Mouse (Mus musculus): ENCODE measurements around the gene Cutc. TPM values are rescaled to one million over a fixed set of nuclear protein-coding genes. Genes with fewer than 3 reads are reported as not detected.

The Cutc gene
- polyA plus RNA-seq, 1 experiment from 2014 or later = 14.1 TPM

- Histone ChIP-seq H3K36me3 (ENCODE audit: control insufficient read depth, insufficient read depth, low read length) (0 out of 2 replicates have a peak, but pooled peaks cover 2% of the 10 kb centered on the region), H3K9me3 (ENCODE audit: control insufficient read depth, low read length) (no peaks in the 10 kb centered on the region), H3K4me3 (ENCODE audit: low read length) (no peak overlapping the region), H3K4me1 (replicated peaks; ENCODE audit: control insufficient read depth, insufficient read depth, low read length) (no peaks in the 10 kb centered on the region), H3K4me2 (ENCODE audit: low read depth, low read length) (no peak overlapping the region), H3K27me3 (ENCODE audit: control insufficient read depth, insufficient read depth, low read depth, low read length) (no peaks in the 10 kb centered on the region), H3K9ac (ENCODE audit: low read length) (no peak overlapping the region), H3K27ac (ENCODE audit: low read length) (no peak overlapping the region)
- no peak for ATAC-seq (ENCODE audit: low read depth)
- 78% methylated on average over 5 of the region's 5 CpGs for WGBS
Measured at GRCm38 (mm10) chr19:43766451-43766850, 13.7 kb downstream of the Cutc start.

GRCm38 (mm10) chr19:43767549-43768322 is 14.9 kb downstream of the Cutc start:
- H3K4me2 ChIP-seq (ENCODE audit: low read depth, low read length) = no peak overlapping the region

GRCm38 (mm10) chr19:43769366-43769960 is 16.7 kb downstream of the Cutc start:
- Histone ChIP-seq H3K4me3 (ENCODE audit: low read length) (no peak overlapping the region), H3K27me3 (ENCODE audit: control insufficient read depth, insufficient read depth, low read depth, low read length) (no peaks in the 10 kb centered on the region), H3K4me2 (ENCODE audit: low read depth, low read length) (no peak overlapping the region), H3K9me3 (ENCODE audit: control insufficient read depth, low read length) (no peaks in the 10 kb centered on the region), H3K27ac (ENCODE audit: low read length) (no peak overlapping the region), H3K4me1 (replicated peaks; ENCODE audit: control insufficient read depth, insufficient read depth, low read length) (no peaks in the 10 kb centered on the region), H3K36me3 (ENCODE audit: control insufficient read depth, insufficient read depth, low read length) (0 out of 2 replicates have a peak, but pooled peaks cover 2% of the 10 kb centered on the region), H3K9ac (ENCODE audit: low read length) (no peak overlapping the region)
- no peak for ATAC-seq (ENCODE audit: low read depth)
- WGBS = 68% methylated on average over 5 of the region's 5 CpGs

More at GRCm38 (mm10) chr19:43767549-43768322, 14.9 kb downstream of the Cutc start:
- 50% methylated on average over 9 of the region's 9 CpGs for WGBS
- no peaks in the 10 kb centered on the region for H3K27me3 ChIP-seq (ENCODE audit: control insufficient read depth, insufficient read depth, low read depth, low read length)
- ATAC-seq (ENCODE audit: low read depth) = no peak
- no peaks in the 10 kb centered on the region for H3K9me3 ChIP-seq (ENCODE audit: control insufficient read depth, low read length)
- H3K36me3 ChIP-seq (ENCODE audit: control insufficient read depth, insufficient read depth, low read length) = 0 out of 2 replicates have a peak, but pooled peaks cover 2% of the 10 kb centered on the region
- no peak overlapping the region for H3K27ac ChIP-seq (ENCODE audit: low read length)
- no peaks in the 10 kb centered on the region for H3K4me1 ChIP-seq (replicated peaks; ENCODE audit: control insufficient read depth, insufficient read depth, low read length)
- no peak overlapping the region for H3K4me3 ChIP-seq (ENCODE audit: low read length)
- no peak overlapping the region for H3K9ac ChIP-seq (ENCODE audit: low read length)

GRCm38 (mm10) chr19:43770584-43770983 is 17.8 kb downstream of the Cutc start:
- Histone ChIP-seq H3K4me2 (ENCODE audit: low read depth, low read length) (no peak overlapping the region), H3K9me3 (ENCODE audit: control insufficient read depth, low read length) (no peaks in the 10 kb centered on the region), H3K4me3 (ENCODE audit: low read length) (no peak overlapping the region), H3K36me3 (ENCODE audit: control insufficient read depth, insufficient read depth, low read length) (0 out of 2 replicates have a peak, but pooled peaks cover 2% of the 10 kb centered on the region), H3K27ac (ENCODE audit: low read length) (no peak overlapping the region), H3K9ac (ENCODE audit: low read length) (no peak overlapping the region), H3K4me1 (replicated peaks; ENCODE audit: control insufficient read depth, insufficient read depth, low read length) (no peaks in the 10 kb centered on the region), H3K27me3 (ENCODE audit: control insufficient read depth, insufficient read depth, low read depth, low read length) (no peaks in the 10 kb centered on the region)
- ATAC-seq (ENCODE audit: low read depth) = no peak
- 64% methylated on average over 4 of the region's 4 CpGs for WGBS

GRCm38 (mm10) chr19:43771499-43771969 is 18.7 kb downstream of the Cutc start:
- Histone ChIP-seq H3K4me2 (ENCODE audit: low read depth, low read length) (no peak overlapping the region), H3K9me3 (ENCODE audit: control insufficient read depth, low read length) (no peaks in the 10 kb centered on the region), H3K9ac (ENCODE audit: low read length) (no peak overlapping the region), H3K4me3 (ENCODE audit: low read length) (no peak overlapping the region), H3K27ac (ENCODE audit: low read length) (no peak overlapping the region), H3K27me3 (ENCODE audit: control insufficient read depth, insufficient read depth, low read depth, low read length) (no peaks in the 10 kb centered on the region), H3K36me3 (ENCODE audit: control insufficient read depth, insufficient read depth, low read length) (0 out of 2 replicates have a peak, but pooled peaks cover 2% of the 10 kb centered on the region), H3K4me1 (replicated peaks; ENCODE audit: control insufficient read depth, insufficient read depth, low read length) (no peaks in the 10 kb centered on the region)
- no peak for ATAC-seq (ENCODE audit: low read depth)
- WGBS = 81% methylated on average over 5 of the region's 5 CpGs

- ATAC-seq (ENCODE audit: low read depth) = no peak
- WGBS = 59% methylated on average over 6 of the region's 6 CpGs
- no peaks in the 10 kb centered on the region for H3K4me1 ChIP-seq (replicated peaks; ENCODE audit: control insufficient read depth, insufficient read depth, low read length)
- H3K9ac ChIP-seq (ENCODE audit: low read length) = no peak overlapping the region
- 0 out of 2 replicates have a peak, but pooled peaks cover 2% of the 10 kb centered on the region for H3K36me3 ChIP-seq (ENCODE audit: control insufficient read depth, insufficient read depth, low read length)
- no peak overlapping the region for H3K4me3 ChIP-seq (ENCODE audit: low read length)
- H3K27ac ChIP-seq (ENCODE audit: low read length) = no peak overlapping the region
- H3K9me3 ChIP-seq (ENCODE audit: control insufficient read depth, low read length) = no peaks in the 10 kb centered on the region
- no peak overlapping the region for H3K4me2 ChIP-seq (ENCODE audit: low read depth, low read length)
- no peaks in the 10 kb centered on the region for H3K27me3 ChIP-seq (ENCODE audit: control insufficient read depth, insufficient read depth, low read depth, low read length)
Measured at GRCm38 (mm10) chr19:43772311-43772710, 19.5 kb downstream of the Cutc start.

GRCm38 (mm10) chr19:43775433-43775832 is 22.6 kb downstream of the Cutc start:
- H3K9ac ChIP-seq (ENCODE audit: low read length) = no peak overlapping the region
- 44% methylated on average over 10 of the region's 10 CpGs for WGBS

GRCm38 (mm10) chr19:43776561-43776960 is 23.8 kb downstream of the Cutc start:
- H3K4me1 ChIP-seq (replicated peaks; ENCODE audit: control insufficient read depth, insufficient read depth, low read length) = no peaks in the 10 kb centered on the region
- H3K4me3 ChIP-seq (ENCODE audit: low read length) = no peak overlapping the region
- no peaks in the 10 kb centered on the region for H3K36me3 ChIP-seq (ENCODE audit: control insufficient read depth, insufficient read depth, low read length)
- H3K9me3 ChIP-seq (ENCODE audit: control insufficient read depth, low read length) = no peaks in the 10 kb centered on the region
- H3K27me3 ChIP-seq (ENCODE audit: control insufficient read depth, insufficient read depth, low read depth, low read length) = no peaks in the 10 kb centered on the region
- no peak for ATAC-seq (ENCODE audit: low read depth)
- WGBS = 59% methylated on average over 4 of the region's 4 CpGs
- H3K27ac ChIP-seq (ENCODE audit: low read length) = no peak overlapping the region
- no peak overlapping the region for H3K4me2 ChIP-seq (ENCODE audit: low read depth, low read length)
- H3K9ac ChIP-seq (ENCODE audit: low read length) = no peak overlapping the region

More at GRCm38 (mm10) chr19:43775433-43775832, 22.6 kb downstream of the Cutc start:
- no peak for ATAC-seq (ENCODE audit: low read depth)
- H3K9me3 ChIP-seq (ENCODE audit: control insufficient read depth, low read length) = no peaks in the 10 kb centered on the region
- H3K4me2 ChIP-seq (ENCODE audit: low read depth, low read length) = no peak overlapping the region
- H3K4me1 ChIP-seq (replicated peaks; ENCODE audit: control insufficient read depth, insufficient read depth, low read length) = no peaks in the 10 kb centered on the region
- no peaks in the 10 kb centered on the region for H3K36me3 ChIP-seq (ENCODE audit: control insufficient read depth, insufficient read depth, low read length)
- H3K4me3 ChIP-seq (ENCODE audit: low read length) = no peak overlapping the region
- H3K27ac ChIP-seq (ENCODE audit: low read length) = no peak overlapping the region
- H3K27me3 ChIP-seq (ENCODE audit: control insufficient read depth, insufficient read depth, low read depth, low read length) = no peaks in the 10 kb centered on the region

GRCm38 (mm10) chr19:43777308-43777707 is 24.5 kb downstream of the Cutc start:
- Histone ChIP-seq H3K9me3 (ENCODE audit: control insufficient read depth, low read length) (no peaks in the 10 kb centered on the region), H3K27ac (ENCODE audit: low read length) (no peak overlapping the region), H3K9ac (ENCODE audit: low read length) (no peak overlapping the region), H3K4me2 (ENCODE audit: low read depth, low read length) (no peak overlapping the region), H3K4me3 (ENCODE audit: low read length) (no peak overlapping the region), H3K36me3 (ENCODE audit: control insufficient read depth, insufficient read depth, low read length) (no peaks in the 10 kb centered on the region), H3K27me3 (ENCODE audit: control insufficient read depth, insufficient read depth, low read depth, low read length) (no peaks in the 10 kb centered on the region), H3K4me1 (replicated peaks; ENCODE audit: control insufficient read depth, insufficient read depth, low read length) (no peaks in the 10 kb centered on the region)
- ATAC-seq (ENCODE audit: low read depth) = no peak
- 62% methylated on average over 2 of the region's 2 CpGs for WGBS
